Mouse (Mus musculus): Measurements from ENCODE around the gene Borcs7. TPM values are rescaled to one million over a fixed set of nuclear protein-coding genes. Genes with fewer than 3 reads are reported as not detected.

Gene Borcs7
- 2.1 TPM for polyA plus RNA-seq (2017; shearing (Covaris generic))

GRCm38 (mm10) chr19:46689460-46690372 is at the start of gene Borcs7:
Gene Borcs7 (plus strand): TSS chr19:46689906.

GRCm38 (mm10) chr19:46672766-46673418 is 16.8 kb upstream of the Borcs7 start, which contains the start of gene Cyp17a1:
Gene Cyp17a1 (minus strand): TSS chr19:46673172.

GRCm38 (mm10) chr19:46707296-46708151 is 17.8 kb downstream of the Borcs7 start, which contains the start of gene As3mt:
Gene As3mt (plus strand): TSS chr19:46707458.

Other genes starting within 250 kb of the Borcs7 start
- gene Trim8, start 188.2 kb upstream of the Borcs7 start, polyA plus RNA-seq (2017; shearing (Covaris generic)): 80.2 TPM
- gene Arl3, start 116.7 kb upstream of the Borcs7 start, polyA plus RNA-seq (2017; shearing (Covaris generic)): 15.2 TPM
- gene Sfxn2, start 116.5 kb upstream of the Borcs7 start, polyA plus RNA-seq (2017; shearing (Covaris generic)): 10.4 TPM
- 71.2 TPM for gene Wbp1l, start 90.8 kb upstream of the Borcs7 start, polyA plus RNA-seq (2017; shearing (Covaris generic))
- gene Cyp17a1, start 16.7 kb upstream of the Borcs7 start, polyA plus RNA-seq (2017; shearing (Covaris generic)): not detected
- 2.7 TPM for gene As3mt, start 17.6 kb downstream of the Borcs7 start, polyA plus RNA-seq (2017; shearing (Covaris generic))
- gene Cnnm2, start 71.7 kb downstream of the Borcs7 start, polyA plus RNA-seq (2017; shearing (Covaris generic)): 4.1 TPM

All from effector memory CD4-positive, alpha-beta T cell, adult 5 months (primary cell).